Mouse (Mus musculus) naive thymus-derived CD4-positive, alpha-beta T cell, adult 2 months (primary cell): ENCODE results near the gene Ptpn4.

Source experiments
- DNase-seq: peaks from one replicate; pipeline ENCODE4 v3.0.0-alpha.2; 2011; ENCODE audit warnings: low read depth

The Ptpn4 gene

DNA sequence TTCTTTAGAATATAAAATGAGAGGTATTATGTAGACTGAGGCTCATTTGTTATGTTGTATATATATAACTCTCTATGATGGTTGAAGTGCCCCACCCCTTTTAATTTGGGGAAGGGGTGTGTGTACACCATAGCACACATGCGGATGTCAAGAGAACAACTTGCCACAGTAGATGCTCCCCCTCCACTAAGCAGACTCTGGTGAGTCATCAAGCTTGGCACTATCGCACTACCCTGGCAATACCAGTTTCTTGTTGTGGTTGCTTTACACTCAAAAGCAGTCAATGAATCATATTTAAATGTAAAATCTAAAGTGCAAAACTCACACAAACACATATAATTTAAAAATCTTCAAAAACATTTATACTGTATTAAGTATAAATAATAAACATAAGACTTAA, 31.4 kb downstream of the Ptpn4 start:
- DNase-seq, result no peak

- no peak for DNase-seq
Observed at GRCm38 (mm10) chr1:119804586-119804985, 32.8 kb downstream of the Ptpn4 start.

DNA sequence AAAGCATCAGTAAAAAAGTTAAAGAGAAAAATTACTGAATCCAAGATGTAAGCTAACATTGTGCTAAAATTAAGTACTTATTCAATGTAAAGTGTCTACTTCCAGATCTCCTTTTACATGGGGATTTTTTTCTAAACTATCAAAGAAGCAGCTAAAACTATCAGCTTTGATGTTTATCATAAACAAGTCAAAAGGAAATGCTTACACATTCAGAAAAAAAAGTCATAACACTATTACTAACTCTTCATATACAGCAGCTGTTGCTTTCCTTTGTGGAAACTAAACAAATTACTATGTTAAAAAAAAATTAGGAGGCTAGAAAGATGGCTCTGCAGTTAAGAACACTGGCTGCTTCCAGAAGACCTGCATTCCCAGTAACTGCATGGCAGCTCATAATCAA, 42.2 kb downstream of the Ptpn4 start:
- no peak for DNase-seq

- no peak for DNase-seq
Observed at GRCm38 (mm10) chr1:119794342-119794741, 43.1 kb downstream of the Ptpn4 start.

DNA sequence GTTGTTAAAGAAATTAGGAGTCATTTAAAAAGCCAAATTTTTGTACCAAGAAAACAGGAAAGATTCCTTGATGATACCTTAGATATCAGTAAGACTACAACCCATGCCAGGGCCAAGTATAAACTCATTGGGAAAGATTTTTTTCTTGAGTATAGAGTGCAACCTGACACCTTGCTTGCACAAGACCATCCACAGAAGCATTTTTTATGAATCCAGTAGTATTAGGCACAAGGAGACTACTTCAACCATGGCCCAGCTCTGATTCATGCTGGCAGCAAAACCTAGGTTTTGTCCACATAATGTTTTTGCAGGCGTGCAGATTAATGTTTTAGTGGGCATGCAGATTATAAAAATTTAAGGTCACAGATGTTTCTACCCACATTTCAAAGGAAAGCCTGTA, 46.8 kb downstream of the Ptpn4 start:
- no peak for DNase-seq

DNA sequence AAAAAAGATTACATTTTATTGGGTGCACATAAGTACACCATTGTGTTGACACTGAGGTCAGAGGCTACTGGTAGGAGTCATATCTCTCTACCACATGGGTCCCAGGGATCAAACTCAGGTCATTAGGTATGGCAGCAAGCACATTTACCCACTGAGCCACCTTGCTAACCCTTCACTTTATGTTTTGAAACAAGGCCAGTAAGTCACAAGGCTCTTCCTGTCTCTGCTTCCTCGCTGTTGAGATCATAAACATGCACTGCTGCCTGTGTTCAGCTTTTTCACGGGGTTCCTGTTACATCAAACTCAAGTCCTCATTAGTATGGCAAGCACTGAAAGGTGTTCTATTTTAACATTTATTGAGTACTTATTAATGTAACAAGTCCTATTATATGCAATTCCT, 61.5 kb downstream of the Ptpn4 start:
- peak; percentile 29 for DNase-seq

DNA sequence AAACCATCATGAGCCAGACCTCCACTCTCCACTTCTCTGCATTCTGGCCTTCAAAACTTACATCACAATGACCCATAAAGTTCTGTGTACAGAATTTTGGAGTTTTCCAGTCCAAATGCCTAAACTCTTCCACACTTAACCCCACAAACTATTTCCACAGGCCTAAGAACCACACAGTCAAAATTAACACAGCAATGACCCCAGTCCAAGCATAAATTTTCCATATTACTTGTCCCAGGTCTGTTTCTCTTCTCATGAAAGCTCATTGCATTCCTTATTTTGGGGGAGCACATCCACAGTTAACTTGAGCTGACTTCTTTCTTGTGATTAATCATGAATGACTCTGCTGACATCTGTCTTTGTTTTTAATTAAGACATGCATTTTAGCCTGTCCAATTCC, 101.7 kb downstream of the Ptpn4 start:
- DNase-seq, result no peak

GRCm38 (mm10) chr1:119734801-119735200, 102.6 kb downstream of the Ptpn4 start:
- no peak for DNase-seq

DNA sequence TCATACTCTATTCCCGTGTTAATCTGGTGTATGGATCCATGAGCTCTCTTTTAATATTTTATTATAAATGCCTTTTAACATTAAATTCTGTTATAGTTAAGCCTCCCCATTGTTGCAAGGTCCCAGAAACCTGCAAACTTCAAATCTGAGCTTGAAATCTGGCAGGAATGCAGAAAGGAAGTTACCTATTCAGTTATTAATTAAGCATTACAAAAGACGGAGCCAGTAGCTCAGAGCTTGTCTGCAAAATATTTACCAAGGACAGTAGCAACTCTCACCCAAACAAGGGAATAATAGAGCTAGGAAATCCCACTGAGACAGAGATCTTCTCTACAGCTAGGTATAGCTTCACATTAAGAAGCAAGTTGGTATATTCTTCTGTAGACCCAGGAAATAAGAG, 106.2 kb downstream of the Ptpn4 start:
- DNase-seq, result no peak

DNA sequence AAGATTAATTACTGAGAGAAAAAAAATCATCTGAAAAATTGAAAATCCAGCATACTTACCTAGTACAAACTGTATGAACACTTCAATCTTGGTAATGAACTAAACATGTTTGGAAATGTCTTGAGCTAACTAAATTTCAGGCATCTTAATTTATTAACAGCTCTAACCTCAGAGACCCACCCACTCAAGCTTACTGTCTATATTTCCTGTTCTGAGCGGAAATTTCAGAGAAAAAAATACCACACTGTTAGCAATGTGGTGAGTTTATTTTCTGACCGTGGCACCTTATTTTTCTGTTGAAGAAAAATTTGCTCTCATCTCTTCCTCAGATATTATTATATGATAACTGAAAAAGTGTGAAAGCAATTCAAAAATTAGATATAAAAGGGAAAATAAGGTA, 124.4 kb downstream of the Ptpn4 start:
- peak; percentile 10 for DNase-seq

DNA sequence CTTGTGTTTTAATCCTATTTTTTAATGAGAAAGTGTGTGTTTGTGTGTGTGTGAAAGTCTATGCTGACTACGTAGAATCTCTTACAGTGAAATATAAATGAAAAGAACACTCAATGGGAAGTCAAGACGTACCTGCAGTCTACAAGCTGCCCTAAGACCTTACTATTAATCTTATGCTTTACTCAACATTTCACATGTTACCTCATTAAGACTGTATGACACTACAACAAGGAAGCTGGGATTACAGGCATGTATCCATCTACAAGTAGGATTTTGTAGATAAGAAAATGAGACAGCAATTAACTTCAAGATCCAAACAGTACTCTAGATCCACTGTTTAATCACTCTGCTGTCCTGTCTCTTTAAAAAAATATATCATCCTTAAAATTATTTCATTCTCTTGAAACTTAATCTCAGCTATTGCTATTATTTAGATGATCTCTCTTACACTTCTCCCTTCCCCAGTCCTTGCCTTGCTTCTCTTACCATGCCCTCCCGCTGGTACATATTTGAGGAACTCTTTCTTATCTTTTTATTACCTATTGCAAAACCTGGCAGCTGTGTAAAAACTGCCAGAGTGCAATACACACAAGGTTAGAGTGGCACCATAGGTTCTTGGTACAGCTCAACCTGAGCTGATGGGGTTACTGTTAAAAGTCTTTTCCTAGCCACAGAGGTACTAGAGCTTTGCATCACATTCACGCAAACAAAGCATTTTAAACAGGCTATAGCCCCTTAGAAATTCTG, 130.8 kb downstream of the Ptpn4 start:
- no peak for DNase-seq

- no peak for DNase-seq
Observed at GRCm38 (mm10) chr1:119696860-119697259, 140.6 kb downstream of the Ptpn4 start.

DNA sequence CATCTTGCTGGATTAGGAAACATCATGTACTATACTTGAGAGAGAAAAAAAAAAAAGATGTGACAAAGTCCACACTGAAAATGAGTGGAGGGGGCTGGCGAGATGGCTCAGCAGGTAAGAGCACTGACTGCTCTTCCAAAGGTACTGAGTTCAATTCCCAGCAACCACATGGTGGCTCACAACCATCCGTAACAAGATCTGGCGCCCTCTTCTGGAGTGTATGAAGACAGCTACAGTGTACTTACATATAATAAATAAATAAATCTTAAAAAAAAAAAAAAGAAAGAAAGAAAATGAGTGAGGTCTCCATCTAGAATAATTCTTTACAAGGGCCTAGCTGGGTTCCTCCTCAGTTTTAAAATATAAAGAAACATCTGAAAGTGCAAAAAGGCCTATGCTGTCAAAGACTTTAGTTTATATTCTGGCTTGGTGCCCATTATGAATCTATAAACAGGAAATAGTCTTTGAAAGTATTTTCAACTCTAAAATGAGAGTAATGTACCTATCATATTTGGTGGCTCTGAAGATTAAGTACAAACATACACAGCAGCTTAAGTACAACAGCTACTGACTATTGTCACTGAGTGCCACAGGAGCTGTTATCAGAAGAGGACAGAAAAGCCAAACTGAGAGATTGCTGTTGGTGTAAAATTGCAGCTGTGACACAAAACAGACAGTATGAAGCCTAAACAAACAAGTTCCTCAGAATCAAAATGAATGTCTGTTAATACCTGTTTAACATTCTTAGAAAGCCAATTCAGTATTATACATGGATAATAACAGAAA, 151.4 kb downstream of the Ptpn4 start:
- DNase-seq, result no peak

DNA sequence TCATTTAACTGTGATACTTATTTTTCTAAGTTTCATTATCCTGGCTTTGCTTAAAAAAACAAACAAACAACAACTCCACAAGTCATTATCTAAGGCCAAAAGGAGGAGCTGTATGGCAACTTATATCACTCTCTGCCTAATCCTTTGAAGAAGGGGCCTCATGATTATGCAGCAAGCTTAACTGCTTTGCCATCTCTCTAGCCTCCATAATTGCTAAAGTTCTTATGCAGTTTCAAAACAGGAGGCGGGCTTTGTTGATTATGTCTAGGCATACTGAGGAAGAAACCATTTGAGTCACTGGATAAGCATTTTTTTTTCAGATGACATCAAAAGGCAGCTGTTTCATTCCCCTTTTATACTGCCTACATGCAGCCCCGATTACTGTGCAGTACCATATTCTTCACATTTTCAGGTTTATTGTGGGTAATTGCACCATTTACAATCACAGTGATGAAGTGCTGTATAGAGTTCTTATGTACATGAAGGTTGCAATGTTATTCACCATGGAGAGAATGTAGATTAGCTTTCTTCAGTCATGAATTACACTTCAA, 155.7 kb downstream of the Ptpn4 start:
- DNase-seq, result no peak

DNA sequence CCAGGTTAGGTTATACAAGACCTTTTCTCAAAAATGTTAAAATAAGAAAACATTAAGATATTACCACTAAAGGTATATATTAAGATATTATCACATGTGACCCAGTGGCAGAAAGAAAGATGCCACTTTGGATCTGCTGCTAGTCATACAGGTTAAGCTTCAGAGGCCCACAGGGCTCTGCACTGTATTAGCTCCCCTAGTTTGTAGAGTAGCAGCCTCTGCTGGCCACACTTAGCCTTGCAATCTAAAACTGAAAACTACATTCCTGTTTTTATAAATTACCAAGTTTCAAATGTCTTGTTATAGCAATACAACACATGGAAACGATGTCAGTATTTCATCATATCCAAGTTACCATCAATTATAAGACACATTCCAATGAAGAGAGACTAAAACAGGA, 162.4 kb downstream of the Ptpn4 start:
- DNase-seq, result peak; percentile 43

- DNase-seq, result no peak
Observed at GRCm38 (mm10) chr1:119666904-119667303, 170.5 kb downstream of the Ptpn4 start.

DNA sequence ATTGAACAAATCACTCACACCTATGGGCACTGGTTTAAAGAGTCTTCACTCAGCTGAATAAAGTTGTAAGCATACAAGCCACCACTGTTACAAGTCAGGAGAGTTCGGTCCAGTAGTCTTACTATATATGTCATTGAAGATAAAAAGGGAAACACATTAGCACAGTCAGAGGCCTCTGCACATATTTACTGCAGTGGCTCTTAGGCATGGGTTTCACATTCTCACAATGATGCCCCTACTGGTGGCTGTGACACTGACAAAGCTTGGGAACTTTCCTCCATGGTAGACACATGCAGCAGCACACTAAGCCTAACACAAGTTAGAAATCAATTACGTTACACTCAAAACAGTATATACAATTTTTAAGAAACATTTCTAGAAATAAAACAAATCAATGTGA, 183.1 kb downstream of the Ptpn4 start:
- DNase-seq, result no peak

DNA sequence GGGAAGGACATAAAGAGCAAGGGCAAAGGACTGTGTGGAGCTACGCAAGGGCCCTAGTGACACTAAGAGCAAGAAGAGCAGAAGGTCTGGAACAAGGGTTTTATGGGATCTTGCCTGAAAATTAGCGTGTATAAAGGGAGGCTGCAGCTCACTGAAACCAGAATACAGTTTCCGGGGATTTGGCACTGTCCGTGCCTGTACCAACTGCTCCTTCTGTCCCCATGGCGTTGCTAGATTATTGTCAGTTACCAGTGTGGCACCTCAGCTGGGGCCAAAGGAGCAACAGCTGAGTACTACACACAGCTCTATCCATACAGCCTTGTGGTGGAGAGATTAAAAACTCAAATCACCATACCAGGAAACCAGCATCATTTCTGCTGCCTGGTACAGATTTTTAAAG, 187.0 kb downstream of the Ptpn4 start:
- no peak for DNase-seq

DNA sequence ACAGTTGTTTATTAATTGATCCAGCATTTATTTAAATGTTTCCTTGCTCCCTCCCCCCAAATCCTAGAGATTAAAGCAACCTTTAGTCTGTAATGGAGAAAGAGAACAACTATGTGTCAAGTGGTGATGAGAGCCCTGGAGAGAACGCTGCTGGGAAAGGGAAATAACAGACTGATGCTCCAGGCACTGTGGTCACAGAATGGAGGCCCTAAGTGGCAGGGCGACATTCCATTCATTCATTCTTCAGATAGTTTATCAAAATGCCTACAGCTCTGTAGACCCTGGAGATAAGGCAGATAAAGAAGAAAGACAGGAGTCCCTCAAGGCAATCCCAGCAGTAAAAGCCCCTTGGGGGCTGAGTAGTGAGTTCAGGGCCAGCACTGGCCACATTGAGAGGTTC, 187.8 kb downstream of the Ptpn4 start:
- no peak for DNase-seq

DNA sequence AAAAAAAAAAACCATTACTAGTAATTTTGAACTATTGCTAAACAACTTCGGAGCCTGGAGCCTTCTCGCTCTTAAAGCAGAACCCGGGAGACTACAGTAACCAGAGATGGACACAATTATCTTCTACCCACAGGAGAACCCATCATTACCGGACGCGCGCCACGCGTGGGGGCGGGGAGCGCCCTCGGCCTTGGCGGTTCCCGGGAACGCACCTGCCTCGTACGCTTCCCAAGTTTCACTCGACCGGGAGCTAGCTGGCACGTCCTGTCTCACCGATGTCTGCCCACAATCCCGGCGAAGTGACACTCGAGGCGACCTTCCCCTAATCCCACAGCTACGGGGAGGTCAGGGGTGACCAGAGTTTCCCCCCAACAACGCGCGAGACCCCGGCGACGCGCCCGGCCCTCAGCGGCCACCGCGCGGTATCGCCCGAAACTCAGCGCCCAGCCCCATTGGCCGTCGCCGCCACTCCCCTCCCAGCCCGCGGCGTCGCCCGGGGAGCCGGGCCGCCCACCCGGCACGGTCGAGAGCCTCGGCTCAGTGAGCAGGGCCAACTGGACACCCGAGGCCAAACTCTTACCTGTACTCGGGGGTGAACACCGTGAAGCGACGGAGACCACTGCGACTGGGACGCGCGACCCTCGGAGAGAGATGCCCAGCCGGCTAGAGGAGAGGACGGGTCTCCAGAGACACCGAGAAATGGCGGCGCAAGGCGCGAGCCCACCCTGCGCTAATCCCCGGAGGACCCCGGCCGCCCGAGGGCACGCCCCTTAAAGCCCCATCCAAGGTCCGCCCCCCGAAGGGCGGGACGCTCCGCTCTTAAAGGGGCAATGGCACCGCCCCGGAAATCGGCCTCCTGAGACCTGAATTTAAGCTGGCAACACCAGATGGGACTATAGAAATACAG, 189.0 kb downstream of the Ptpn4 start, which contains the start of gene Epb41l5:
Gene Epb41l5, minus strand, starts transcription at position 796 of the 907 bp plus-strand sequence.
- peak; percentile 52 for DNase-seq

GRCm38 (mm10) chr1:119646356-119646755, 191.1 kb downstream of the Ptpn4 start:
- no peak for DNase-seq

GRCm38 (mm10) chr1:119642367-119642766, 195.0 kb downstream of the Ptpn4 start:
- no peak for DNase-seq
